Mouse (Mus musculus): Measurements from ENCODE around the gene Mab21l2.

DNA sequence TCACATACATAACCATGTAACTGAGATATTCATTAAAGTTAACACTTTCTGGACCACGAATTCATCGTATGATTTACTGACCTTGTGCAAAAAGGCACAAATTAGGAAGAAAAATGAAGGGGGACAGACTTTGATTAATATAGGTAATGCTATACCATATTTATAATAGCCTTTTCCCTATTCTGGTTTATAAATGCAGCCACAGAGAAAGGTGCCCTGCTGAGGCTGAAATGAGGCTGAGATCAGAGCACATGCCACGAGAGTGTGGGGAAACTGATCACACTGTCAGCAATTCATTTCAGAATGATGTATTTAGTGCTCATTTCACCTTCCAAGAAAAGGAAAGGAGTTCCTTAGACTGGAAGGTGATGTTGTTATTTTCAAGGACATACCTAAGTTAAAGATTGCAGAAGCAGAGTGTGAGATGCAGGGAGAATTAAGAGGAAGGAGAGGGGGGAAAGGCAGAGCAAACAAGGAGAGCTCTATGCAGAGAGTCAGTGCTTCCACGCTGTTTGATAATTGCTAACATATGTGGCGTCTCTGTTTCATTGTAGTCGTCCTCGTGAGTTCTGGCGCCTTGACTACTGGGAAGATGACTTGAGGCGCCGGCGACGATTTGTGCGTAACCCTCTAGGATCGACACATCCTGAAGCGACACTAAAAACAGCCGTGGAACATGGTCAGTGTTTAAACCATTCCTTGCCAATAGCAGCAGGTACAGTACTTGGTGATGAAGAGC, 16.7 kb downstream of the Mab21l2 start:
- TF ChIP-seq POLR2A (IDR thresholded peaks at IDR 0.05; ENCODE audit: extremely low read depth, insufficient read depth, low read length) (no peak), CTCF (IDR thresholded peaks at IDR 0.05; ENCODE audit: extremely low read depth, insufficient read depth, low read length) (no peak)

Data from cortical plate, adult 2 months (tissue).